Mouse (Mus musculus): ENCODE results near the gene Rbp7. TPM values are rescaled to one million over a fixed set of nuclear protein-coding genes. Genes with fewer than 3 reads are reported as not detected.

Gene Rbp7
- polyA plus RNA-seq, 1 experiment from 2014 or later: not detected

DNA sequence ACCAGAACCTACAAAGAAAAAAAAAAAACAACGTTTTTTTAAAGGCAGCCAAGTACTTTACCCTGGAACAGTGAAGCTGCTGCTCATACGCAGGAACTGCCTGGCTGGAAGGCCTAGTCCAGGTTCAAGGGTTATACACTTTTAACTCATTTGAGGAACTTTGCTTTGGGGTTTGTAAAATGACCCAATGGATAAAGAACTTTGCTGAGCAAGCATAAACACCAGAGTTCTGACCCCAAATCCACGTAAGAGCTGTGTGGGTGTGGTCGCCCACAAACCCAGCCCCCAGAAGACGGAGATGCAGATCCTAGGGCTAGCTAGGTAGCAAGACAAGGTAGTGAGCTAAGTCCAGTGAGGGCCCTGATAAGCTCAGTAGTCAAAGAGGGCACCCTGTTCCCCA is 47.3 kb downstream of the Rbp7 start:
- H3K4me1 ChIP-seq (ENCODE audit: control insufficient read depth, insufficient read depth, low read length): peaks cover 22% of the 10 kb centered on the region
- no peak overlapping the region for H3K9ac ChIP-seq (ENCODE audit: low read length)
- DNase-seq (ENCODE audit: low spot score) (no peak), ATAC-seq (ENCODE audit: insufficient read depth, low FRiP score, low TSS enrichment) (no peak)
- H3K4me2 ChIP-seq (ENCODE audit: low read depth): no peak overlapping the region
- no peaks in the 10 kb centered on the region; the same call in 1 of the 2 replicates for H3K36me3 ChIP-seq (ENCODE audit: control insufficient read depth, insufficient read depth, low read length)
- H3K27ac ChIP-seq (ENCODE audit: low read depth, low read length): no peak overlapping the region
- H3K4me3 ChIP-seq (ENCODE audit: low read depth, low read length): no peak overlapping the region
- H3K9me3 ChIP-seq (ENCODE audit: control insufficient read depth, low read length): no peaks in the 10 kb centered on the region
- WGBS: 92% methylated on average over 5 of the region's 5 CpGs
- no peaks in the 10 kb centered on the region for H3K27me3 ChIP-seq (ENCODE audit: control insufficient read depth, insufficient read depth, low read length)

- Histone ChIP-seq H3K4me2 (ENCODE audit: low read depth) (no peak overlapping the region), H3K27me3 (ENCODE audit: control insufficient read depth, insufficient read depth, low read length) (no peaks in the 10 kb centered on the region), H3K4me3 (ENCODE audit: low read depth, low read length) (no peak overlapping the region), H3K4me1 (ENCODE audit: control insufficient read depth, insufficient read depth, low read length) (peaks cover 22% of the 10 kb centered on the region), H3K27ac (ENCODE audit: low read depth, low read length) (no peak overlapping the region), H3K36me3 (ENCODE audit: control insufficient read depth, insufficient read depth, low read length) (no peaks in the 10 kb centered on the region; the same call in 1 of the 2 replicates), H3K9me3 (ENCODE audit: control insufficient read depth, low read length) (no peaks in the 10 kb centered on the region), H3K9ac (ENCODE audit: low read length) (no peak overlapping the region)
- DNase-seq (ENCODE audit: low spot score) (no peak), ATAC-seq (ENCODE audit: insufficient read depth, low FRiP score, low TSS enrichment) (no peak)
- 82% methylated on average over 16 of the region's 16 CpGs for WGBS
Measured at GRCm38 (mm10) chr4:149405713-149406443, 48.9 kb downstream of the Rbp7 start.

- WGBS: 75% methylated on average over 19 of the region's 19 CpGs
- H3K36me3 ChIP-seq (ENCODE audit: control insufficient read depth, insufficient read depth, low read length): no peaks in the 10 kb centered on the region; the same call in 1 of the 2 replicates
- no peak for ATAC-seq (ENCODE audit: insufficient read depth, low FRiP score, low TSS enrichment)
- peak; percentile 25 for DNase-seq (ENCODE audit: low spot score)
- no peak overlapping the region for H3K27ac ChIP-seq (ENCODE audit: low read depth, low read length)
- no peak overlapping the region for H3K9ac ChIP-seq (ENCODE audit: low read length)
- H3K9me3 ChIP-seq (ENCODE audit: control insufficient read depth, low read length): no peaks in the 10 kb centered on the region
- no peaks in the 10 kb centered on the region for H3K27me3 ChIP-seq (ENCODE audit: control insufficient read depth, insufficient read depth, low read length)
- peaks cover 22% of the 10 kb centered on the region for H3K4me1 ChIP-seq (ENCODE audit: control insufficient read depth, insufficient read depth, low read length)
- no peak overlapping the region for H3K4me2 ChIP-seq (ENCODE audit: low read depth)
- no peak overlapping the region for H3K4me3 ChIP-seq (ENCODE audit: low read depth, low read length)
Measured at GRCm38 (mm10) chr4:149404640-149405465, 49.9 kb downstream of the Rbp7 start.

- H3K27ac ChIP-seq (ENCODE audit: low read depth, low read length): no peak overlapping the region
- H3K36me3 ChIP-seq (ENCODE audit: control insufficient read depth, insufficient read depth, low read length): no peaks in the 10 kb centered on the region; the same call in 1 of the 2 replicates
- DNase-seq (ENCODE audit: low spot score) (no peak), ATAC-seq (ENCODE audit: insufficient read depth, low FRiP score, low TSS enrichment) (no peak)
- WGBS: 26% methylated on average over 6 of the region's 6 CpGs
- no peak overlapping the region for H3K4me3 ChIP-seq (ENCODE audit: low read depth, low read length)
- H3K9ac ChIP-seq (ENCODE audit: low read length): no peak overlapping the region
- H3K27me3 ChIP-seq (ENCODE audit: control insufficient read depth, insufficient read depth, low read length): no peaks in the 10 kb centered on the region
- H3K9me3 ChIP-seq (ENCODE audit: control insufficient read depth, low read length): no peaks in the 10 kb centered on the region
- peaks cover 22% of the 10 kb centered on the region for H3K4me1 ChIP-seq (ENCODE audit: control insufficient read depth, insufficient read depth, low read length)
- no peak overlapping the region for H3K4me2 ChIP-seq (ENCODE audit: low read depth)
Measured at GRCm38 (mm10) chr4:149403037-149403436, 51.7 kb downstream of the Rbp7 start.

GRCm38 (mm10) chr4:149401591-149401982 is 53.2 kb downstream of the Rbp7 start:
- H3K27ac ChIP-seq (ENCODE audit: low read depth, low read length): no peak overlapping the region

DNA sequence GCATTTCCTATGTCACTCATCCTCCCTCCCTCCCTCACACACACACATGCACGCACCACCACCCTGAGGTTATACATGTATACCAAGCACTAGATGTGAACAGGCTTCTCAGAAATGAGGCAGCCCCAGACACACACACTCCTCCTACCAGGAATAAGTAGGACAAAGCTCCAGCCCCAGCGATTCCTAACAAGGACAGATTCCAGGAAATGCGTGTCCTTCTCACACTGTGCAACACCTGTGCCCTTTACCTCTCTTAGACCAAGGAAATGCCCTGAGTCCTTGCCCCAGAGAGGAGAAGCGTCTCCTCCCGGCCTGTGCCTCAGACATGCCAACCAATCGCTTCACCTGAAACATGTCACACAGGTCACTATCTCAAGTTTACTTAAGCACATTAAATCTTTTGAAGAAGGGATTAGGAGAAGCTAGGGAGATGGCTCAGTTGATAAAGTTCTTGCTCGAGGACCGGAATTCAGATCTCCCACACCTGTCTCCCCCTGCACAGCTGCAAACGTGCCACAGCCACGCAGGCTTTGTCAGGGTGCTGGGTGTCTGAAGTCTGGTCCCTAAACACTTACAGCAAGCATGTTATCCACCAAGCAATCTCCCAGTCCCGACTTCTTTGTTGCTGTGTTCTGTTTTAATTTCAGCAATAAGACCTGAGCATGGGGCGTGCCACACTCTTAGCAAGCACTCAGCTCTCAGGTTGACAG is 53.7 kb downstream of the Rbp7 start:
- WGBS: 86% methylated on average over 12 of the region's 12 CpGs
- no peaks in the 10 kb centered on the region for H3K36me3 ChIP-seq (ENCODE audit: control insufficient read depth, insufficient read depth, low read length)
- peaks cover 22% of the 10 kb centered on the region for H3K4me1 ChIP-seq (ENCODE audit: control insufficient read depth, insufficient read depth, low read length)
- H3K4me3 ChIP-seq (ENCODE audit: low read depth, low read length): no peak overlapping the region
- H3K27me3 ChIP-seq (ENCODE audit: control insufficient read depth, insufficient read depth, low read length): no peaks in the 10 kb centered on the region
- H3K9me3 ChIP-seq (ENCODE audit: control insufficient read depth, low read length): no peaks in the 10 kb centered on the region
- no peak overlapping the region for H3K27ac ChIP-seq (ENCODE audit: low read depth, low read length)
- H3K9ac ChIP-seq (ENCODE audit: low read length): no peak overlapping the region
- no peak overlapping the region for H3K4me2 ChIP-seq (ENCODE audit: low read depth)
- DNase-seq (ENCODE audit: low spot score): no peak
- ATAC-seq (ENCODE audit: insufficient read depth, low FRiP score, low TSS enrichment): no peak

More at GRCm38 (mm10) chr4:149401591-149401982, 53.2 kb downstream of the Rbp7 start:
- H3K9ac ChIP-seq (ENCODE audit: low read length): no peak overlapping the region
- no peaks in the 10 kb centered on the region for H3K27me3 ChIP-seq (ENCODE audit: control insufficient read depth, insufficient read depth, low read length)
- no peak overlapping the region for H3K4me3 ChIP-seq (ENCODE audit: low read depth, low read length)
- 91% methylated on average over 8 of the region's 8 CpGs for WGBS
- H3K4me1 ChIP-seq (ENCODE audit: control insufficient read depth, insufficient read depth, low read length): peaks cover 22% of the 10 kb centered on the region
- H3K4me2 ChIP-seq (ENCODE audit: low read depth): no peak overlapping the region
- no peak for ATAC-seq (ENCODE audit: insufficient read depth, low FRiP score, low TSS enrichment)
- H3K36me3 ChIP-seq (ENCODE audit: control insufficient read depth, insufficient read depth, low read length): no peaks in the 10 kb centered on the region
- no peak for DNase-seq (ENCODE audit: low spot score)
- no peaks in the 10 kb centered on the region for H3K9me3 ChIP-seq (ENCODE audit: control insufficient read depth, low read length)

Other genes with a start within 250 kb of the Rbp7 start
- gene Kif1b, start 147.3 kb downstream of the Rbp7 start, polyA plus RNA-seq (2014; fragmentation: Nextera tagmentation; extraction: Ambion mirVana): 99.2 and 104 TPM in 2 replicates
- 61.4 and 68.8 TPM in 2 replicates for gene Ube4b, start 28.2 kb downstream of the Rbp7 start, polyA plus RNA-seq (2014; fragmentation: Nextera tagmentation; extraction: Ambion mirVana)
- gene Tmem274, start 22.4 kb upstream of the Rbp7 start, polyA plus RNA-seq (2014; fragmentation: Nextera tagmentation; extraction: Ambion mirVana): not detected in 2 replicates
- 14.6 and 14.9 TPM in 2 replicates for gene Nmnat1, start 30.2 kb upstream of the Rbp7 start, polyA plus RNA-seq (2014; fragmentation: Nextera tagmentation; extraction: Ambion mirVana)
- 49.4 and 59.3 TPM in 2 replicates for gene Lzic, start 30.3 kb upstream of the Rbp7 start, polyA plus RNA-seq (2014; fragmentation: Nextera tagmentation; extraction: Ambion mirVana)
- gene Ctnnbip1, start 63.3 kb upstream of the Rbp7 start, polyA plus RNA-seq (2014; fragmentation: Nextera tagmentation; extraction: Ambion mirVana): 54.9 and 67.7 TPM in 2 replicates
- gene Clstn1, start 131.5 kb upstream of the Rbp7 start, polyA plus RNA-seq (2014; fragmentation: Nextera tagmentation; extraction: Ambion mirVana): 48.6 and 59.9 TPM in 2 replicates
- 10.8 and 15.0 TPM in 2 replicates for gene Pik3cd, start 247.6 kb upstream of the Rbp7 start, polyA plus RNA-seq (2014; fragmentation: Nextera tagmentation; extraction: Ambion mirVana)

Measured in neural tube, embryonic 11.5 days (tissue).